Mouse (Mus musculus): ENCODE measurements around the gene Cadps2.

Gene Cadps2

DNA sequence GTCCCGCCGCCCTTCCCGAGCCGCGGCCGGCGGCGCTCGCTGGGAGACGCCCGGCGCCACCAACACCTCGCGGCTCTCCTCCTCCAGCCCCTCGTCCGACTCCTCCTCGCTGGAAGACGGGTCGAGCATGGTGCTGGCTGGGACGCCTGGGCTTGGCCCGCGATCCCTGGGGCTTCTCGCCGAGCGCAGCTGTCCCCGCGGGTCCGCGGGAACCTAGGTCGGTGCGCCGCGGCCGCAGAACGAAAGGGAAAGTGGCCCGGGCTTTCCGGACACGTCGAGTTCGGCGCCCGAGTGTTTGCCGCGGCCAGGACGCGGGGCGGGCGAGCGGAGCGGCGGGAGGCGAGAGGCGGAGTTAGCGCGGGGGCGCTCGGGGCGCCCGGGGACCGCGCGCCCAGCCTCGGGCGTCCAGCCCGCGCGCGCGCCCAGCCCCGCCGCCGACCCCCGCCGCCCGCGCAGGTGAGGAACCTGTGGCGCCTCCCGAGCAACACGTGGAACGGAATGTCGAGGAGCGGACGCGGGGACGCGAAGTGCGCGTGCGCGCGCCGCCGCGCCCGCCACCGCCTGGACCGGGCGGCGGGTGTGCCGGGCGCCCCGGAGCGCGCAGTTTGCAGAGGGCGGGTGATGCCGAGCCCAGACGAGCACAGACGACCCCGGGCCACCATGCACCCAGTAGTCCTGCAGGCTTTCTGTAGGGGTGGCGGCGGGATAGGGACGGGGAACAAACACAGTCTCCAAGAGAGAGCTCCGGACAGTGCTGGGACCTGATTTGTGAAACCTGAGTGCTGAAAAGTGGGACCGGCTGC is at the start of gene Cadps2:
Gene Cadps2, minus strand, starts transcription at position 413 of the 803 bp plus-strand sequence.
- DNase-seq (ENCODE audit: extremely low read depth, insufficient read length, low spot score): no peak

DNA sequence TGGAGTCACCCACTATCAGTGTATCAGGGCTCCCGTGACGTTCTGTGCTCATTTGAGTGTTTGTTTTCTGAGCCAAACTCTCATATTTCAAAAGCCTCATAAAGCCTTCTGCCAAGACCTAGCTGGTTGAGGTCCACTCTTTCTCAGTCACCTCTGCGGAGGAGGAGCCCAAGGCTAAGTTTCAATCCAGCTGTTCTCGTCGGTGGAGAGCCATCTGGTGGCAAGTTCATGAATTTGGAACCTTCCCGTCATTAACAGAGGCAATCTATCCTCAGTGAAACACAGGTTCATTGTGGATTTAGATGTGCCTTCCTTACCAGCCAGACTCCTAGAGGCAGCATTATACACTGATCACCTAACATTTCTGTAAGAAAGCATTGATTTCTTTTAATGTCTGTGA is 47.2 kb upstream of the Cadps2 start:
- DNase-seq (ENCODE audit: extremely low read depth, insufficient read length, low spot score): no peak

DNA sequence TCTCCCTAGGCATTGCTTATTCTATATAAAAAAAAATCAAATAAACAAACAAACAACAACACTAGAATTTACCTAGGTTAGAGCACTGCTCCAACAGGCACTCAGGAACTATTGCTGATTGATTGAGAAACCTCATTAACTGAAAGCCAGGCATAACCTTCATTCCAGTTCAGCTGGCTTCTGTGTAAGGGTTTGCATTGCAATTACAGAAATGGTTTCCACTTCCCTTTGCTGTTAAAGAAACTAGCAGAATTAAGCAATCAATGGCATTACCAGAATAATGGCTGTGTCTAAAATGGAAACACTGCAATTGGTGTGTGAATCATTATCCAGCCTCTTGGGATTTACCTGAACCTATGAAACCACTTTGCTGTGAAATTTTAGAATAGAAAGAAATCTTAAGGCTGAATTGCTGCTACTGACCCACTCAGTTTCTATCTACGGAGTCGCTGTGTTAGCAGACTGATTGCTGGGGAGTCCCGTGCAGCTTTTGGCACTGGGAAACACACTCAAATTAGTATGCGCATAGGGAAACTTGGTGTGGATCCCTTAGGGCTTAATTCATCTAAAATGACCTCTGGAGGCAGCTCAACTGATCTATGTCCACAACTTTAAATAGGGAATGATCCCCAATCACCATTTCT is 37.7 kb upstream of the Cadps2 start:
- DNase-seq (ENCODE audit: extremely low read depth, insufficient read length, low spot score): no peak

DNA sequence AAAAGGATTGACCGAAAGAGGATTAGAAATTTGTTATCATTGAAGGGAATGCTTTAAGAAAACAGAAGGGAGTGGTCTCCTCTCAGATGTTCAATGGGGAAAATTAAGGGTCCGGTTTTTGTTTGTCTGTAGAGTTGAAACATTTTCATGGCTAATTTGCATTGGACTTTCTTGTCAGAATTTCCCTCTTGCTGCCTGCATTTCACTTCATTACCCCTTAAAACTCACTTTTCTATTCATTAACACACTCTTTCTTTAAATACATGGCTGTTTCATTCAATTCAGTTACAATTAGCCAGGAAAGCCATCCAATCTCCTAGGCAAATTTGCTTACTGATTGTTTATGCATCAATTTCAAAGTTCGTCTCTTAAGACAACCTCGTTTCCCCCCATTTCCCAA is 37.1 kb upstream of the Cadps2 start:
- no peak for DNase-seq (ENCODE audit: extremely low read depth, insufficient read length, low spot score)

DNA sequence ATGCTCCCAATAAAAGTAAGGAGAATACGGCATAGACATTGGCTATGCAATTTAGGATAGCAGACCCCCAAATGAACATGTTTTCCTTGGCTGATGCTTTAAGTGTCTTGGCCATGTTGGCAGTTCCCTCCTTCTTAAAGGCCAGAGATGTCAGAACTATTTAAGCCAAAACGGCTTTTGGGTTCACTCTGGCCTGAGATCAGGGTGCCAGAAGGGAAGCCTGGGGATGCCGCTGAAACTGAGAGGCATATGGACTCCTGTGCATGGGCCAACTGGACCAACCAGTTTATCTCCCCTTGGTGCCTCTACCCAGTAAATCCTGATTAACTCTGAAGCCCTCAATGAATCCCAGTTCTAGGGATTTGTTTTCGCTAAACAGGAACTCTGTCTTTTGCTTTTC is 34.6 kb upstream of the Cadps2 start:
- no peak for DNase-seq (ENCODE audit: extremely low read depth, insufficient read length, low spot score)

DNA sequence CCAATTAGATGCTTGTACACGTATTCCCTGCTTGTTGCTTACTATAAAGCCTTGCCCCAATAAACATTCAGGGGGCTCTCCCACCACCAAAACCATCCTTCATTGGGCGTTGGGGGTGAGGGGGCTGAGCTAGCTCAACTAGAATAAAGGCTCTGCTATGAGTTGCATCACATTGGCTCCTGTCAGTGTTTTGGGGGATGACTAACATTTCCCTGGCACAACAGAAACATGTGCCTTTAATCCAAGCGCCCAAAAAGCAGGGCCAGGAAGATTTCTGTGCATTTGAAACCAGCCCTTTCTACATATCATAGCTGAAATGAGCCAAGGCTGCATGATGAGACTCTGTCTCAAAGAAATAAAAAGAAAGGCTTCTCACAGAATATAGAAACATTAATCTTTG is 34.0 kb upstream of the Cadps2 start:
- DNase-seq (ENCODE audit: extremely low read depth, insufficient read length, low spot score): no peak

DNA sequence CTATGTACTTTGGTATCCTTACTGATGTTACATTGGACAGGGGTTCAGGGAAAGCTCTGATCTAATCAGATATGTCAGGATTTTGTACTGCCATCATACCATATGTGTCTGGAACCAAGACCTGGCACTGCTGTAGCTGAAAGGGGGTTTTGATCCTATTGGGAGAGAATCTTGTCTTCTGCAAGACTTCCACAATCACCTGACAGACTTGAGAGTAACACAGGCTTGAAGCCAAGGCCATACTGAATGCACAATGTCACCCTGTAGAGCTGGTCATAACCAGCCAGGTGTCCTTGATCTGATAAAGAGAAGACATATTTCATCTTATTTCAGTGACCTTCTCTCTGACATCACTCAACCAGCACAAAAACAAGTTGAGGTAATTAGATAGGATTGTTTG is 30.8 kb upstream of the Cadps2 start:
- DNase-seq (ENCODE audit: extremely low read depth, insufficient read length, low spot score): no peak

DNA sequence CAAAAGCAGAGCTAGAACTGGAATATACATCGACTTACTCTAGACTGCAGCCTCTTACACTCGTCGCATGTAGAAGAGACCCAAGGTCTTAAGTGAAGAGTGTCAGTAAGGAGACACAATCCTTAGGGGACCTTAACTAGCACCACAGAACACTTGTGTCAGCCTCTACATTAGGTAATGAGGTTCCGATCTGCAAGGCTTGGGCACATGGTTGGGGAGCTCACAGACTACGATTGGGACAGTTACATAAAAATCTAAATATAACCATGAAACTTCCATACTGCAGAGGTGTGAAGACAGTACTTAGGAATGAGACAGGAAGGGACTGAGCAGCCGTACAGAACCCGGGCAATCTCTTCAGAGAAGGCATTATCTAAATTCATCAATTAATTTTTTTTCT is 27.1 kb upstream of the Cadps2 start:
- DNase-seq (ENCODE audit: extremely low read depth, insufficient read length, low spot score): no peak

DNA sequence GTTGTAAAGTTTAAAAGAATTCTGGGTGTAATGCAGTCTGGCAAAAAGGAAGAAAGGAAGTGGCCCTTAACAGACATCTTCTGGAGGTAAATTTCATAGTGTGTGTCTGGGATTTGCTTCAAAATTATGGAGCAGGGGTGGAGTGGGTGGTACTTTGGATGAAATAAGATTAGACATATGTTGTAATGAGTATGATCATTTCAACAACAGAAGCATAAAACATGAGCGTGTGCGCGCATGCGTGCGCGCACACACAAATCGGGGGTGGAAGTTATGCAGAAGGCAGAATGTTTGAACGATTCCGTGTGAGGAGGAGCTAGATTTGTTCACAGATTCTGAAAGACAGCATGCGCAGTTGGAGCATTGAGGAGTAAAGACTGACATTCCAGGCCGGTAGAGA is 14.2 kb upstream of the Cadps2 start:
- DNase-seq (ENCODE audit: extremely low read depth, insufficient read length, low spot score): no peak

DNA sequence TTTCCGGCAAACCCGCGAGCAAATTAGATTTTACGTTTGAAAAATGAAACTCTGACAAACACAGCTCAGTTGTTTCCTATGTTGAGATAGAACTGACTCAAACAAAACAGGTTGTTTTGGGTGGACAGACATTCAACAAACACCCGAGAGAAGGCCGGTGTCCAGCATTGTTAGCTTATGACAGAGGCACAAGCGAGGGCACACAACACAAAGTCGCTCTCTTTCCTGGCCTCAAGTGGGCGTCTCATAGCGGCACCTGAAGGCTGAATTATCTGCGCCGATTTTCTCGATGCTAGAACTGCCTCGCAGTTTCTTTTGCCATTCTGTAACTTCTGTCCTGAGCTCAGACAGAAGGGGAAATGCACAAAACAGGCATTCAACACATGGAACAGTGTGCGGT is 780 bp upstream of the Cadps2 start:
- DNase-seq (ENCODE audit: extremely low read depth, insufficient read length, low spot score): no peak

DNA sequence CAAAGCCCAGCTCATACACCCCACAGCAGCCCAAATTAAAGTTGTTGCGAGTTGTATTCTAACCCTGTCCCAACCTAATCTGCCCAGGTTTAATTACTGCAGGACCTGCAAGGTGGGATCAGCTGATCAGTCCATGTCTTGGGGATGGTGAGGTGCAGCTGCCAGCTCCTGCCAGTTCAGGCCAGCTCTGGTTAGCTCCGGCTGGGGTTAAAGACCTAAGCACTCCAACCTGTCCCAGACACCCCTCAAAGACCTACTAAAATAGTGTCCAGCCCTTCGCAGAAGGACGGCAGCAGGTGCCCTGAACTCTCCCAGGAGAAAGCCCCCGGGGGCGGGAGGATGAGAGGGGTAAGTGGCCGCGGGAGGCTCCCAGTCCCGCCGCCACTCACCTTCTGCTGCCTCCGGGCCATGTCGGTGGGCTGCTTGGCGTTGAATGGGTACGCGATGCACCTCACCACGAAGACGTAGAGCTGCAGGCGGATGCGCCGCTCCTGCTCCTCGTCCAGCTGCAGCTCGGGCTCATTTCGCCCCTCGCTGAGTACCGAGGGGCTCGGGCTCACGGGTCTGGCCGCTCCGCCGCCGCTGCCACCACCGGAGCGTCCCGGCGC is 716 bp downstream of the Cadps2 start:
- DNase-seq (ENCODE audit: extremely low read depth, insufficient read length, low spot score): no peak

DNA sequence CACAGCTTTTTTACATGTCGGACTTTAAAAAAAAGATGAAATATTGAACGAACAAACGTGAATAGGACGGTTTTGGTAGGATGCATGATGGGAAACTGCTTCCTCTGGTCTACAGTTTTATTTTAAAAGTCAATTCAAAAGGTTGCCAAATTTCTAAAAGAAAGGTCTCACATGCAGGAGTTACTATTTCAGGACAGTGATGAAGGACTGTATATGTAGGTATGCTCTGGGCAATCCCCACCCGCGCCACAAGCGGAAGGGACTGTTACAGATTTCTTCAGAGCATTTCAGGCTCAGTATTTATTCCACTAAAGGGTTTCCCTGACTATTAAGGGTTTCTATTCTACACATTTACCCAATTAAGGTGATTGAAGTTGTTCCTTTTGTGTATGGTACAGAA is 1.6 kb downstream of the Cadps2 start:
- DNase-seq (ENCODE audit: extremely low read depth, insufficient read length, low spot score): no peak

DNA sequence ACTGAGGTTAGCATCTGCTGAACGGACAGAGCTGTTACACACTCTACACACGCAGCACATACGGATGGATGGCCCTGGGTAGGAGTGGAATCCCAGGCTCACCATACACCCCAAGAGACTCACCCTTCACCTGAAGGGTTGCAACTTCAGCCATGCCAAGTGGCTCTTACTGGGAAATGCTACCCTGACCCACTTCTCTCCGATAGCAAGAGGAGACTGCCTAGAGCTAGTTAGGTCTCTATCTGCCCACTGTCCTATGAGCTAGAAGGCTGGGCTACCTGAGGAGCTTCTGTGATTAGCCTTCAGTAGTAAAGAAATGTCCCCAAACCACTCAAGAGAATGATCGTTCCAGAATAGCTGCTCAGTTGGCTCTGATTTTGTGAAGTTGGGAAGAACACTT is 2.1 kb downstream of the Cadps2 start:
- no peak for DNase-seq (ENCODE audit: extremely low read depth, insufficient read length, low spot score)

DNA sequence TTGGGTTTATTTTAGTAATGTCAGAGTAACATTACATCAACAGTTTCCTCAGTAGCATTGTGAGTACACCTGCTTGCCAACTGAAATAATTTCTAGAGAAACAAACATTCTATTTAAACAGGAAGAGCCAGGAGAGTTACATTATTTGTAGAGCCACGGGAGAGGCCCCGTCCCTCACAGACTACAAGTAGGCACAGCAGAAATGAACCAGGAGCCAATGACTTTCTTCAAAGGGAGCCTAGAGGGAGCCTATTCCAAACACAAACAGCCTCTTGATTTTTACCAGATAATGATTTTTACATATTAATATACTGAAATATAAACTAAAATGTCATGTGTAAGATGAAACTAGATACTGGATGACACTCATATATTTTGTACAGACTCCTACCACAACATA is 2.5 kb downstream of the Cadps2 start:
- no peak for DNase-seq (ENCODE audit: extremely low read depth, insufficient read length, low spot score)

DNA sequence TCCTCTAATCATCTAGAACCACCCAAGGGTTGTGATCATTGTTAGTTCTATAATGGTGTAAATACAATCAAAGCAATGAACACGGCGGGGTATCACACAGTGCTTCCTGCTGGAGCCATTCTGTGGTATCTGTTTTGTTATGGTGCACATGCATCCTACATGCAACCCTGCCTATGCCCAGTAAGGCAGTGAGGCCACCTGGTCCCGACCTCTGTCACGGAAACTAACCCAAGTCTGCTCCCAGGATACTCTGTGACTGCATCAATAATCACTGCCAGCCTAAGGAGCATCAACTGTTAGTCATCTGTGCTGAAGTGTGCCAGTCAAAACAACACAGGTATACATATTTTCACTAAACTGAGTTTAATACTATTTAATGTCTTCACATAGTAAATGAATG is 3.7 kb downstream of the Cadps2 start:
- no peak for DNase-seq (ENCODE audit: extremely low read depth, insufficient read length, low spot score)

DNA sequence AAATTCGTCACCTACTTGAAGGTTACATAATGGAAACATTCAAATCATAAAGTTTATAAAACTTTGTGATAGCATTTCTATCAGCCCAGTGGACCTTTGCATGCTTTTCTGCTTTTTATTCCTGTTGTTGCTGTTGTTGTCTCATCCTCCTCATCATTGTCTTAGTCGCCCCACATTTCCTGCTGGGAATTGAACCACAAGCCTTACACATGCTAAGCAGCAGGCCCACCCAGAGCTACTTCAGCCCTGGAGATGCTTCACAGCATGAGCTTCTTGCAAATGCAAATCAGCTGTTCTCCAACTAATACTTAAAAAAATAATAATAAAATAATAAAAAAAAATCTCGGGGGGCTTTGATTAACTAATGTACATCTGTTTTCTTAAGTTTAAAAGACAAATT is 8.5 kb downstream of the Cadps2 start:
- DNase-seq (ENCODE audit: extremely low read depth, insufficient read length, low spot score): no peak

DNA sequence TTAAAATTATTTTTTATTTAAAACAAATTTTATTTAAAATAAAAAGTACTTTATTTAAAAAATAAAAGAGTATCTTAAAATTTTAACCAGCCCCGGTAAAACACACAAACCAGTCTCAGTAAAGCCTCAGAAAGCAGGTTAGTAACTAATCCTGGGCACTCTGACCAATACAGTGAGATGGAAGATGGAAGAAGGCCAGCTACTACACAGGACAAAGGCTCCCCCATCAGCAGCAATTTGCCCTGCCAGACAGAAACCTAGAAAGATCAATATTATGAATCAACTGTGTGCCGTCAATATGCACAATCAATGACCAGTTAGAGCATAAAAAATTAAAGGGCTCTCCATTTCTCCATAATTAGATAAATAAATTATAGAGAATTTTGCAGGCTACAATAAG is 9.9 kb downstream of the Cadps2 start:
- no peak for DNase-seq (ENCODE audit: extremely low read depth, insufficient read length, low spot score)

DNA sequence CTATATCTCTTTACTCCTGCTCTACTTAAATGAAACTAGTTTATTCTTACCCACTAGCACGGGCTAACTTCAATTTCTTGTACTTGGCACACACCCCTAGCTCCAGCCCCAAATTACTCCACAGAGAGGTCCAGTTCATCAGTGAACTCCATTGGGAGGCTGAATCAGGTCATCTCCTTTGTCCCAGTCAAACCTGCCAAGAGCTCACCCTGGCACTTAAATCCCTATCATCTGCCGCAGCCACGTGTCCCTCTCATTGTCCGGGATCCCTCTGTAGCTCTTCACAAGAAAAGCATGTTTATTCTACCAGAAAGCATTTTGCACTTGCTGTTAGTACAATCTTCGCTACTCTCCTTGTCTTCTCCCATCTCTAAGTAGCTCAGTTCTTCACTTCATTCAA is 17.4 kb downstream of the Cadps2 start:
- DNase-seq (ENCODE audit: extremely low read depth, insufficient read length, low spot score): no peak

DNA sequence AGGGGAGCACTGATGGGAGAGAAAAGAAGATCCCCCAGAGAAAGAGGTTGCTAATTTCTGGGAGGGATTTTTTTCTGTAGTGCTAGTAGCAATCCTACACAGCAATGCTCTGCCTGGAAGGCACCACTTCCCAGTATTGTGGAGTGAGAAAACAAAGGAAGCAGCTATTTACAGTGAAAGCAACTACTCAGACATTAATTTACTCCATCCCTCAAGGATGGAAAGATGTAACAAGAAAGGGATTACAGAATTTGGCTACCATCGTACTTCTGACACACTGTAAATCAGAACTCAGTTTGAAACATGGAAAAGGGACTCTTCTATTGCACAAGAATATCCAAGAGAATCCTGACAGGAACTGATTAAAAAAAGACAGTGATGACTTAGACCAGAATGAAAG is 29.1 kb downstream of the Cadps2 start:
- DNase-seq (ENCODE audit: extremely low read depth, insufficient read length, low spot score): no peak

DNA sequence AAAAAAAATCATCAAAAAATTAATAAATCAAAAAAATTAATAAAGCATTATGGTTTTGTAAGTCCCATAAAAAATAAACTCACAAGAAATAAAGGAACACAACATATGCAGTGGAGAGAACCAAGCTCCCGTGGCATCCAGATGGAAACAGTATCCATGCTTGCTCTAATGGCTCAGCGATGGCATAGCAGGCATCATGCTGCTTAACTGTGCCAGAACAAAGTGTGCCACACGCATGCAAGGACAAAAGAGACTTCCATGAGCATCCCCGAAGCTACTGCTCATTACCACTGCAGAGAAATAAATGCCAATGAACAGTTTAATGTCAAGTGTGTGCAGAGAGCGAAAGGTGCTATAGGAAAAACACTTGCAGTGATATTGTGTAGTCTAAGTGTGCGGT is 29.9 kb downstream of the Cadps2 start:
- no peak for DNase-seq (ENCODE audit: extremely low read depth, insufficient read length, low spot score)

DNA sequence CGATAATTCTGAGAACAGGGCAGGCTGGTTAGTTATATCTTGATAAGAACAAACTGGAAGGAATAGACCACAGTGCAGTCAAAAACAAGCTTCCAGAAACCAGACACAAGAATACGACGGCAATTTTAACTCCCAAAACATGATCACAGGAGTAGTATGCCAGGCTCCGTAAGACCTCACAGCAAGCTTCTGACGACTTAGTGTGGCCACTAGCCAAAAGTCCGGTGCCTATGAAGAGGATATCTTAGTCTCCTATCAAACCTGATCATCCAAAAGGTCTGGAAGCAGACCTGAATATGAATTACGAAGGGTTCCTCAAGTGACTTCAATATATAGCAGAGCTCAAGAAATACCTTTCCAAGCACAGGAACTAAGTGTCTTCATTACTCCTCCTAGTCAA is 33.9 kb downstream of the Cadps2 start:
- DNase-seq (ENCODE audit: extremely low read depth, insufficient read length, low spot score): no peak

DNA sequence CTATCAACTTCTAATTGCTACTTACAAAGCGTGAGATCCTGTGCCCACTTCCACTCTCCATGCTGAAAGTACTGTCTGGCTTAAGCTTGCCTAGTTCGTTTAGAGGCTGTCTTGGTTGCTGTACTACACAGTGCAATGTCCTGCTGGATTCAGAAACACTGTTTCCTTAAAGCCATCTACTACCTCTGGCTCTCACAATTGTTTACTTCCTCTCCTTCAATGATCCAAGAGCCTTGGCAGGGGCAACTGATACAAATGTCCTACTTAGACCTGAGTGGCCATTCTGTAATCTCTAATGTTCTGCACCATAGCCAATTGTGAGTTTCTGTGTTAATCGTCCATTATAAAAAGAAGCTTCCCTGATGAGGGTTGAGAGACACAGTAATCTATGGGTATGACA is 47.4 kb downstream of the Cadps2 start:
- no peak for DNase-seq (ENCODE audit: extremely low read depth, insufficient read length, low spot score)

All from 3134 (cell line).